Comparison of ENCODE assay signal across 8 mouse cellular contexts in the genomic region with DNA sequence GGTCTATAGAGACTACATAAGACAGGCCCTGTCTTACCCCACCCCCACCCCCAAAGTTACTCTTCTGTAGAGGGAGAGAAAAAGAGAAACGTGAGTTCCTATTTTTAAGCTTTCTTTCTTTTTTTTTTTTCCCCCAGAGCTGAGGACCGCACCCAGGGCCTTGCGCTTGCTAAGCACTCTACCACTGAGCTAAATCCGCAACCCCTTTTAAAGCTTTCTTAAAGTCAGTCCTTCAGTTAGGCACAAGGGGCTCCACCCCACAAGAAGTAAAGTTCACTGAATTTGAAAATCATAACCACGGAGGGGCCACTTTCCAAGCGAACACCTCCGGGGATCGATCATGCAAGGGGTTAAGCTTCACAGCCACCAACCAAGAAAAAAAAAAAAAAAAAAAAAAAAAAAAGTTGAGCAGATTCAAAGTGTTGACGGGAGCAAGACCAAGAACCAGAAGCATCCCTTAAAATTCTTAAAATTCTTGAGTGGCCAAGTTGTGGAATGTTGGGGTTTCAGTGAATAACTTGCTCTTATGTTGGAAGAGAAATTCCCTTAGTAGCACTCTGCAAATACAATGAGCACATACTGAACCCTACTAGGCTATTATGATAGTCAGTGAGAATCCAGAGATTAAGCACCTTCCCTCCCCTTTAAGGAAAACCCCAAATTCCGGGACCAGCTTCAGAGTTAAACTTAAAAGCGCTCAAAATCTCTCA. TPM values are rescaled to one million over a fixed set of nuclear protein-coding genes. Genes with fewer than 3 reads are reported as not detected.
DNase-seq lines count a peak whose midpoint lies in the region; ATAC-seq and TF ChIP-seq lines count a peak whose summit lies in the region.

No protein-coding gene starts in this region.

- H3K27me3 ChIP-seq in lung, embryonic 16.5 days (ENCODE audit: control insufficient read depth, insufficient read depth, low read depth, low read length), result no peaks in the 10 kb centered on the region
- no peaks in the 10 kb centered on the region for H3K27me3 ChIP-seq in embryonic facial prominence, embryonic 11.5 days (ENCODE audit: control insufficient read depth, insufficient read depth, low read length)
- H3K27me3 ChIP-seq in intestine, postnatal 0 days (replicated peaks; ENCODE audit: control insufficient read depth, insufficient read depth, low read length), result no peaks in the 10 kb centered on the region
- no peaks in the 10 kb centered on the region for H3K27me3 ChIP-seq in neural tube, embryonic 12.5 days (replicated peaks)

- WGBS in lung, embryonic 16.5 days, result 11% methylated on average over 11 of the region's 11 CpGs
- WGBS in embryonic facial prominence, embryonic 11.5 days, result 17% methylated on average over 11 of the region's 11 CpGs
- WGBS in intestine, postnatal 0 days, result 19% methylated on average over 11 of the region's 11 CpGs
- 22% methylated on average over 11 of the region's 11 CpGs for WGBS in neural tube, embryonic 12.5 days

- no peaks in the 10 kb centered on the region for H3K9me3 ChIP-seq in lung, embryonic 16.5 days (ENCODE audit: control insufficient read depth, low read length)
- H3K9me3 ChIP-seq in embryonic facial prominence, embryonic 11.5 days (replicated peaks; ENCODE audit: control insufficient read depth, low read length), result no peaks in the 10 kb centered on the region
- H3K9me3 ChIP-seq in intestine, postnatal 0 days (ENCODE audit: control insufficient read depth), result no peaks in the 10 kb centered on the region
- no peaks in the 10 kb centered on the region for H3K9me3 ChIP-seq in neural tube, embryonic 12.5 days

- H3K9ac ChIP-seq in lung, embryonic 16.5 days (ENCODE audit: low read length), result peak overlapping the region; percentile 84
- peak overlapping the region; percentile 68 for H3K9ac ChIP-seq in embryonic facial prominence, embryonic 11.5 days (replicated peaks; ENCODE audit: low read length)
- H3K9ac ChIP-seq in intestine, postnatal 0 days (ENCODE audit: low read depth, low read length), result peak overlapping the region; percentile 65
- peak overlapping the region; percentile 65 for H3K9ac ChIP-seq in neural tube, embryonic 12.5 days

- peak; percentile 1; the same call in 1 of the 2 replicates for ATAC-seq in lung, embryonic 16.5 days (ENCODE audit: low read depth)
- ATAC-seq in embryonic facial prominence, embryonic 11.5 days (replicated peaks; ENCODE audit: insufficient number of reproducible peaks, low FRiP score, low TSS enrichment, low read depth), result no peak
- ATAC-seq in intestine, postnatal 0 days, result no peak
- ATAC-seq in neural tube, embryonic 12.5 days (ENCODE audit: low FRiP score, low read depth), result no peak

- peak overlapping the region; percentile 87 for H3K4me3 ChIP-seq in lung, embryonic 16.5 days (ENCODE audit: low read length)
- peak overlapping the region; percentile 72 for H3K4me3 ChIP-seq in embryonic facial prominence, embryonic 11.5 days (ENCODE audit: low read depth, low read length)
- H3K4me3 ChIP-seq in intestine, postnatal 0 days (ENCODE audit: low read depth, low read length), result peak overlapping the region; percentile 62
- H3K4me3 ChIP-seq in neural tube, embryonic 12.5 days, result peak overlapping the region; percentile 65

- H3K27ac ChIP-seq in lung, embryonic 16.5 days (ENCODE audit: low read length), result peak overlapping the region; percentile 90
- no peak overlapping the region for H3K27ac ChIP-seq in embryonic facial prominence, embryonic 11.5 days (replicated peaks; ENCODE audit: low read depth, low read length)
- H3K27ac ChIP-seq in intestine, postnatal 0 days (ENCODE audit: low read depth, low read length), result peak overlapping the region; percentile 76; the same call in 1 of the 2 replicates
- H3K27ac ChIP-seq in neural tube, embryonic 12.5 days, result no peak overlapping the region

- no peak for DNase-seq in lung, postnatal 25 days (ENCODE audit: low spot score)
- peak; percentile 12 for DNase-seq in embryonic facial prominence, embryonic 11.5 days (ENCODE audit: low spot score)
- no peak for DNase-seq in urinary bladder, adult 18-20 months (ENCODE audit: low spot score in 2 of 2)
- DNase-seq in layer of hippocampus, postnatal 10 days (ENCODE audit: low spot score in 2 of 2), result no peak
- DNase-seq in adrenal gland, postnatal 36 days, result no peak

- TF ChIP-seq CTCF in intestine, postnatal 0 days (IDR thresholded peaks at IDR 0.05; ENCODE audit: low read depth), result no peak

- peak overlapping the region; percentile 82 for H3K4me2 ChIP-seq in lung, embryonic 16.5 days (ENCODE audit: low read depth, low read length)
- H3K4me2 ChIP-seq in embryonic facial prominence, embryonic 11.5 days (ENCODE audit: low read depth, low read length), result peak overlapping the region; percentile 82
- H3K4me2 ChIP-seq in intestine, postnatal 0 days (replicated peaks; ENCODE audit: low read depth), result peak overlapping the region; percentile 90
- peak overlapping the region; percentile 95 for H3K4me2 ChIP-seq in neural tube, embryonic 12.5 days (replicated peaks)

- H3K4me1 ChIP-seq in lung, embryonic 16.5 days (replicated peaks; ENCODE audit: control insufficient read depth, insufficient read depth, low read length), result peaks cover 16% of the 10 kb centered on the region
- H3K4me1 ChIP-seq in embryonic facial prominence, embryonic 11.5 days (ENCODE audit: control insufficient read depth, insufficient read depth, low read length), result no peaks in the 10 kb centered on the region
- H3K4me1 ChIP-seq in intestine, postnatal 0 days (replicated peaks; ENCODE audit: control insufficient read depth, insufficient read depth, low read length), result 0 out of 2 replicates have a peak, but pooled peaks cover 4% of the 10 kb centered on the region
- H3K4me1 ChIP-seq in neural tube, embryonic 12.5 days, result no peaks in the 10 kb centered on the region

- H3K36me3 ChIP-seq in lung, embryonic 16.5 days (ENCODE audit: control insufficient read depth, insufficient read depth, low read length), result no peaks in the 10 kb centered on the region
- H3K36me3 ChIP-seq in embryonic facial prominence, embryonic 11.5 days (replicated peaks; ENCODE audit: control insufficient read depth, insufficient read depth, low read depth, low read length), result no peaks in the 10 kb centered on the region
- H3K36me3 ChIP-seq in intestine, postnatal 0 days (ENCODE audit: control insufficient read depth, insufficient read depth), result no peaks in the 10 kb centered on the region
- no peaks in the 10 kb centered on the region for H3K36me3 ChIP-seq in neural tube, embryonic 12.5 days

RNA-seq across cellular contexts. Expression of a gene that starts 1.1 kb away (rescaled TPM):
- polyA plus RNA-seq in lung, embryonic 16.5 days (2015; fragmentation: Nextera tagmentation; extraction: Ambion mirVana), result 30.2 and 32.4 TPM in 2 replicates
- polyA plus RNA-seq in embryonic facial prominence, embryonic 11.5 days (2014; fragmentation: Nextera tagmentation; extraction: Ambion mirVana), result 33.3 and 34.0 TPM in 2 replicates
- polyA plus RNA-seq in intestine, postnatal 0 days (2015; fragmentation: Nextera tagmentation; extraction: Ambion mirVana), result 29.4 and 33.7 TPM in 2 replicates
- 15.9 and 17.5 TPM in 2 replicates for polyA plus RNA-seq in neural tube, embryonic 12.5 days (2016; fragmentation: Nextera tagmentation; extraction: Ambion mirVana)
- 10 to 100 TPM; 14.6 TPM for total RNA-seq in layer of hippocampus, postnatal 10 days (2021)
- 10 to 100 TPM; 22.5 to 25.4 TPM for total RNA-seq in adrenal gland, postnatal 36 days (2021)

RNA-seq across cellular contexts. Expression of a gene that starts 47.1 kb away (rescaled TPM):
- not detected in 2 replicates for polyA plus RNA-seq in lung, embryonic 16.5 days (2015; fragmentation: Nextera tagmentation; extraction: Ambion mirVana)
- not detected in 2 replicates for polyA plus RNA-seq in embryonic facial prominence, embryonic 11.5 days (2014; fragmentation: Nextera tagmentation; extraction: Ambion mirVana)
- polyA plus RNA-seq in intestine, postnatal 0 days (2015; fragmentation: Nextera tagmentation; extraction: Ambion mirVana), result not detected in 2 replicates
- polyA plus RNA-seq in neural tube, embryonic 12.5 days (2016; fragmentation: Nextera tagmentation; extraction: Ambion mirVana), result not detected in 2 replicates
- not detected for total RNA-seq in layer of hippocampus, postnatal 10 days (2021)
- total RNA-seq in adrenal gland, postnatal 36 days (2021), result not detected

RNA-seq across cellular contexts. Expression of a gene that starts 54.9 kb away (rescaled TPM):
- polyA plus RNA-seq in lung, embryonic 16.5 days (2015; fragmentation: Nextera tagmentation; extraction: Ambion mirVana), result 4.0 and 4.1 TPM in 2 replicates
- 5.4 and 5.6 TPM in 2 replicates for polyA plus RNA-seq in embryonic facial prominence, embryonic 11.5 days (2014; fragmentation: Nextera tagmentation; extraction: Ambion mirVana)
- 0.90 TPM in 2 replicates for polyA plus RNA-seq in intestine, postnatal 0 days (2015; fragmentation: Nextera tagmentation; extraction: Ambion mirVana)
- polyA plus RNA-seq in neural tube, embryonic 12.5 days (2016; fragmentation: Nextera tagmentation; extraction: Ambion mirVana), result 6.1 TPM in 2 replicates
- 10 to 100 TPM; 74.1 to 79.6 TPM for total RNA-seq in layer of hippocampus, postnatal 10 days (2021)
- 10 to 100 TPM; 36.3 to 38.7 TPM for total RNA-seq in adrenal gland, postnatal 36 days (2021)

Comparison
In these comparisons a context has a peak if more than half of its experiments do, and no peak if none do; other contexts are left out.
1. H3K27ac ChIP-seq: peak in lung, embryonic 16.5 days (single experiment) and intestine, postnatal 0 days (single experiment); none in embryonic facial prominence, embryonic 11.5 days (single experiment) and neural tube, embryonic 12.5 days (single experiment).
2. Peak in every context shown above with its lines, with median percentiles within 50 percentile points of each other: H3K4me2 ChIP-seq, H3K4me3 ChIP-seq and H3K9ac ChIP-seq.